Mouse (Mus musculus) liver, embryonic 12.5 days (tissue): Measurements from ENCODE around the gene Gde1. TPM values are rescaled to one million over a fixed set of nuclear protein-coding genes. Genes with fewer than 3 reads are reported as not detected.

Experiments used
- ATAC-seq: fragments of 200-750 bp; cut with Nextera tagmentation; 2 replicates; pipeline ENCODE4 v1.8.0; 2017; ENCODE audit warnings: moderate number of reproducible peaks, mild to moderate bottlenecking, moderate library complexity
- H3K27ac ChIP-seq: fragments of 300-500 bp; sonication (generic); 2 replicates; pipeline ENCODE4 v1.5.1; 2016; ENCODE audit warnings: mild to moderate bottlenecking
- H3K27me3 ChIP-seq: fragments of 300-500 bp; sonication (generic); replicated peaks from 2 replicates; pipeline ENCODE4 v1.6.1; 2016; ENCODE audit warnings: mild to moderate bottlenecking, moderate library complexity
- H3K36me3 ChIP-seq: fragments of 300-500 bp; sonication (generic); 2 replicates; pipeline ENCODE4 v1.6.1; 2016; ENCODE audit warnings: mild to moderate bottlenecking, moderate library complexity
- H3K4me1 ChIP-seq: fragments of 300-500 bp; sonication (generic); 2 replicates; pipeline ENCODE4 v1.6.1; 2016
- H3K4me2 ChIP-seq: fragments of 300-500 bp; sonication (generic); 2 replicates; pipeline ENCODE4 v1.6.1; 2016; ENCODE audit warnings: mild to moderate bottlenecking, moderate library complexity
- H3K4me3 ChIP-seq: fragments of 300-500 bp; sonication (generic); 2 replicates; pipeline ENCODE4 v1.5.1; 2016; ENCODE audit warnings: mild to moderate bottlenecking, moderate library complexity
- H3K9ac ChIP-seq: fragments of 300-500 bp; sonication (generic); 2 replicates; pipeline ENCODE4 v1.6.1; 2016; ENCODE audit warnings: mild to moderate bottlenecking, moderate library complexity
- H3K9me3 ChIP-seq: fragments of 300-500 bp; sonication (generic); replicated peaks from 2 replicates; pipeline ENCODE4 v1.6.1; 2016; ENCODE audit warnings: mild to moderate bottlenecking, moderate library complexity
- WGBS: fragments of 180-500 bp; shearing (Covaris S2); methylation state at CpG from one replicate; pipeline ENCODE4 v1.1.7; 2016; ENCODE audit not compliant: insufficient replicate concordance; 5-methylcytosine and 5-hydroxymethylcytosine counted together
- polyA plus RNA-seq: library from polyadenylated mRNA; unstranded; fragments of >200 nt; fragmentation: Nextera tagmentation; extraction: Ambion mirVana; gene quantifications from 2 replicates; pipeline ENCODE4 v1.2.1, GENCODE M21; 2016

Gde1 gene
- polyA plus RNA-seq, 1 experiment from 2014 or later, result 51.8 TPM

DNA sequence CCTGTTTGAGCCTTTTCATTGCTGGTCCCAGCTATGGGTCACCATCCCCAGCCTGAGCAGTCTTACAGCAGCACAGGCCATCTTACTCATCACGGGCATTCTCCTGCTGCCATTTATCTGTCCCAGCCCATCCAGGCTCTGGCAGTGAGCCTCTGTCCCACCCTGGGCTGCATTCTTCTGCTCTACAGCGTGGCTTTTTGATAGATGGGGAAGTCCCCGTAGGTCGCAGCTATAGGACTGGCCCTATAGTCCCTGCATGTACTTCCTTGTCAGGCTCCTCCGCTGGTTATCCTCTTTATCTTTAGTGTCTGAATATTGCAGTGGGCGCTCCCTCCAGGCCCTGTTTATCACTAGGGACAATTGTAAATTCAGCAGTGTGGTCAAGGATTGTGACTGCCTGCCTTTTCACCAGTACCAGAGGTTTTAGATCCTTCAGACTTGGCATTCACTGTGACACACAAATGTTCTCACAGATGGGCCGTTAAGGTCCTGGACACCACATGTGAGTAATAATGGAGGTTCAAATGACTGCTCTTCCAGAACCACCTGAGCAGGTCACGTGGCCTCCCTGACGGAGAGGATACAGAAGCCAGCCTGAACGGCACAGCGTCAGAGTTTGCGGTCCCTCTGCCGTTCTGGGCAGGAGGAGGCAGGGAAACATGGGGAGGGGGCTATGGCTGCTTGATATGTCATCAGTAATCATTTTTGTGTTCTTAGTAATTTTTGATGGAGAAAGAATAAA lies 23.4 kb upstream of the Gde1 start:
- Histone ChIP-seq H3K36me3 (peaks cover 89% of the 10 kb centered on the region), H3K4me2 (no peak overlapping the region), H3K9me3 (no peaks in the 10 kb centered on the region), H3K27me3 (no peaks in the 10 kb centered on the region), H3K9ac (no peak overlapping the region), H3K27ac (no peak overlapping the region), H3K4me3 (no peak overlapping the region), H3K4me1 (no peaks in the 10 kb centered on the region)
- ATAC-seq, result no peak
- WGBS, result 76% methylated on average over 13 of the region's 13 CpGs

DNA sequence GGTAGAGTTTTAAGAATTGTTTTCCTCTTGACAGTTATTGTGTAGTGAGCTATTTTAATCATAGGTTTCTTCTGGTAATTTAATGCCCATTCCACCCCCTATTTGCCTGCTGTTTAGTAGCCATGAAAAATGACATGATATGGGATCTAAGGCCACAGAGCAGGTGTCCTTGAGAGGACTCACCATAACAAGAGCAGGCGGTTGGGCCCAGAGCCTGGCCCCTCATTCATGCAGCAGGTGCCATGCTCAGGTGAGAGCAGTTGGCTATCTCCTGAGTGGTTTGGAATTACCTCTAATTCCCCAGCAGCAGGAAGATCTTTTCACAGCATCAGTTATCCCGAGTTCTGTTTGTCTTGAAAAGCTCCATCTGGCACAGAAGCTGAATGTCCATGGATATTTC lies 19.9 kb upstream of the Gde1 start:
- no peak for ATAC-seq
- H3K4me1 ChIP-seq, result no peaks in the 10 kb centered on the region
- H3K9me3 ChIP-seq, result no peaks in the 10 kb centered on the region
- WGBS, result 79% methylated on average over 2 of the region's 2 CpGs
- H3K4me3 ChIP-seq, result no peak overlapping the region
- no peaks in the 10 kb centered on the region for H3K27me3 ChIP-seq
- H3K27ac ChIP-seq, result no peak overlapping the region
- no peak overlapping the region for H3K4me2 ChIP-seq
- peaks cover 84% of the 10 kb centered on the region for H3K36me3 ChIP-seq
- H3K9ac ChIP-seq, result no peak overlapping the region

DNA sequence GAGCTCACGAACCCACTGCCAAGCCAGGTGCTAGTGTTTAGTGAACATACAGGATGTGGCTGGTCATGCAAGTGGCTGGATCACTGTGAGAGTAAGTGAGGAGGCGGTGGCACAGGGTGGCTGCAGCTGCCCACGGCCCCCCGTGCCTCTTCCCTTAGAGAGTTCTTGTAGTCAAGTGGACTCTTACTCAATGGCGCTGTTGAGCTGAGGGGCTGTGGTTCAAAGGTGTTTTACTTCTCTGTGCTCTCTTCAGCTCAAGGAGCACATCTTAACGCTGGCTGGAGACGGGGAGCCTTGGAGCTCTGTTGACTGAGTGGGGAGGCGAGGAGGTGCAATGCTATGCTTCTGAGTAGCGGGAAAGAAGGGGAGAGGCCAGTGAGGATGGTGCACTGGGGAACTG lies 18.3 kb upstream of the Gde1 start:
- 84% methylated on average over 9 of the region's 9 CpGs for WGBS
- no peak overlapping the region for H3K4me2 ChIP-seq
- no peak for ATAC-seq
- H3K27me3 ChIP-seq, result no peaks in the 10 kb centered on the region
- H3K4me1 ChIP-seq, result no peaks in the 10 kb centered on the region
- no peak overlapping the region for H3K9ac ChIP-seq
- H3K9me3 ChIP-seq, result no peaks in the 10 kb centered on the region
- H3K4me3 ChIP-seq, result no peak overlapping the region
- H3K27ac ChIP-seq, result no peak overlapping the region
- H3K36me3 ChIP-seq, result peaks cover 82% of the 10 kb centered on the region

DNA sequence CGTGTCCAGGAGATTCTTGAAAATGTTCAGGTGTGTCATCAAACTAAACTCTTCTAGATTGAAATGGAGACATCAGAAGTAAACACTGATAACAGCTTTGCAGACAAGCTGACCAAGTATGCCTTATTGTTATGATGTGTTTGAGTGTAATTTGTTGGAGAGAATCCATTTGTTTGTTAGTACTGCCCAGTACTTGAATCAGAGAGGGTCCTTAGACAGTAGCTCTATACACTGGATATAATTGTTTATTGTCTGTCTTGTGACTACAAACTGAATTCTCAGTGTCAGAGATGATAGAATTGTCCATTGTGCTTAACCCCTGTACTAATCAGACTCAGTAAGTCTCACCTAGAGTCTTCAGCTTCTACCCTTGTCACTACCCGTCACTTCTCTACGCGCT lies 12.5 kb upstream of the Gde1 start:
- H3K4me3 ChIP-seq, result no peak overlapping the region
- H3K36me3 ChIP-seq, result peaks cover 61% of the 10 kb centered on the region
- H3K9me3 ChIP-seq, result no peaks in the 10 kb centered on the region
- H3K27me3 ChIP-seq, result no peaks in the 10 kb centered on the region
- no peak overlapping the region for H3K4me2 ChIP-seq
- H3K4me1 ChIP-seq, result peaks cover 9% of the 10 kb centered on the region
- no peak for ATAC-seq
- no peak overlapping the region for H3K9ac ChIP-seq
- 91% methylated on average over 4 of the region's 4 CpGs for WGBS
- H3K27ac ChIP-seq, result no peak overlapping the region

DNA sequence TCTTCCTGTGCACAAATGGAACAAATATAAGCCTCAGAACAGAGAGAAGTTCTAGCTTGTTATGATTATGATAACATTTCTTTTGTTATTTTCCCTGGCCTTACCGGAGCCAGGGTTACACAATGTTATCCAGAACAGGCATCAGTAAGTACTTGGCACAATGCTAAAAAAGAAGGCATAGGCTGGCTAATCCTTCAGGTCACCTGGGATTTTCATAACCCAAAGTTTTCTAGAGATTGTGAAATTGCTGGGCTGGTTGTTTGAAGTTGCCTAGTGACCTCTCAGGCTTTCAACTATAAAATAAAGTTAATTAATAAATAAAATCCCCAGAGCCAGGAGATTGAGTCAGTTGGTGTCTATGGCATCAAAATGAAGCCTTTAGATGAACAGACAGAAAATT lies 9.3 kb upstream of the Gde1 start:
- WGBS, result 88% methylated on average over 1 of the region's 1 CpGs
- Histone ChIP-seq H3K36me3 (peaks cover 37% of the 10 kb centered on the region), H3K27ac (no peak overlapping the region), H3K4me1 (peaks cover 19% of the 10 kb centered on the region), H3K4me2 (no peak overlapping the region), H3K9me3 (no peaks in the 10 kb centered on the region), H3K27me3 (0 out of 2 replicates have a peak, but pooled peaks cover 1% of the 10 kb centered on the region), H3K4me3 (no peak overlapping the region), H3K9ac (no peak overlapping the region)
- no peak for ATAC-seq

DNA sequence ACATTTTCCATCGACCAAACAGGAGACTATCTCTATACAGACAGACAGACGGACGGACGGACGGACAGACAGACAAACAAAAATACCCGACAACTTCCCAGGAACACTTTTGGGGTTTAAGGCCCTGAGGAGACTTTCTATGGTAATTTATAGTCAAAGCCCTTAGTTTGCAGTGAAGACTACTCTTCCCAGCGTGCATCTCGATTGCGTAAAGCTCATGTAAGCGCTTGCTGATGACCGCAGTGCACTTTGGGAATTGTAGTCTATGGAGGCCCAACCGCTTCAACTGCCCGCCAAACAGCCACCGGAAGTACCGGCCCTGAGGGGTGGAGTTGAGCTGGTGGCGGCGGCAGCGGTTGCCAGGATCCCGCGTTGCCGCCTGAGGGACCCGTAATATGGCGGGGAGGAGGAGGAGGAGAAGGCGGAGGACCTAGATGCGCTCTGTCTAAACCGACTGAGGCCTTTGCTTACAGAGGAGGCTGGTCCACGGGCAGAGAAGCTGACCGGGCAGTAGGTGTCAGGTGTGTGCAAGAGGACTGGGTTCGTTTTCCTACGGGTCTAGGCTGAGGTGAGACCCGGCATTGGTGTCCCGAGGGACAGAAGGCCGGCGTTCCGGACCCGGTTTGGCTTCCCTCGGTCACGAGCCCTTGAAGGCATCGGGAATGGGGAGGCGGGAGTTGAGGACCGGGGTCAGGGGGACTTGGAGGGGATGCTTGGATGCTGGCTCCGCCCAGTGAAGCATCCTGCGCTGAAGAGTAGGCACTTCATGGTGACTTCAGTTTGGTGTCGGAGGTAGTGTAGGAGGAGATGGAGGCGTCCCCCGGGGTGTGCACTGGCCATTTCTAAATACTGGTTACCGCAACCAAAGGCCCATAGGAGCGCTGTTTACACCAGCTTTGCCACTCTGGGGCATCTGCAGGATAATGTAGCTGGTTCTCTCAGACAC lies 6.9 kb upstream of the Gde1 start, which contains the start of gene Ccp110:
Gene Ccp110 (plus strand): TSS at position 325 of the 946 bp plus-strand sequence.
- 0 out of 2 replicates have a peak, but pooled peaks cover 3% of the 10 kb centered on the region for H3K27me3 ChIP-seq
- H3K36me3 ChIP-seq, result peaks cover 18% of the 10 kb centered on the region
- H3K9ac ChIP-seq, result peak within 1 kb of the TSS; percentile 76
- H3K4me2 ChIP-seq, result peak within 1 kb of the TSS; percentile 79
- no peaks in the 10 kb centered on the region for H3K9me3 ChIP-seq
- WGBS, result 1% methylated on average over 48 of the region's 48 CpGs
- H3K4me3 ChIP-seq, result peak within 1 kb of the TSS; percentile 87
- ATAC-seq, result peak; percentile 98
- peaks cover 19% of the 10 kb centered on the region for H3K4me1 ChIP-seq
- H3K27ac ChIP-seq, result peak within 1 kb of the TSS; percentile 69

DNA sequence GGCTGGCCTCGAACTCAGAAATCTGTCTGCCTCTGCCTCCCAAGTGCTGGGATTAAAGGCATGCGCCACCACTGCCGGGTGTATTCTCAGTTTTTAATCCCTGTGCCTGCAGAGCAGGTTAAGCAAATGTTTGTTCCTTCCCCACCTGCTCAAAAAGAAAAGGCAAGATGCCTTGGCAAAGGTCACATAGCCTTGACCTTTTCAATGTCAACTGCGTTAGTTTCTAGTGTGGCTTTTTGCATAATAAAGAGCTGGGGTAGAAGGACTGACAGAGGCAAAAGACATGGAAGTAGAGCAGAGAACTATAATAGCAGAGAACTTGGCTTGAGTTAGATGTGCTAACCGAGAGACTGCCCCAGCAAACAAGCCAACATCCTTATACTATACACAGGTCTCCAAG lies 5.2 kb upstream of the Gde1 start:
- Histone ChIP-seq H3K4me2 (no peak overlapping the region), H3K36me3 (peaks cover 11% of the 10 kb centered on the region), H3K27me3 (0 out of 2 replicates have a peak, but pooled peaks cover 3% of the 10 kb centered on the region), H3K9ac (no peak overlapping the region), H3K4me1 (peaks cover 26% of the 10 kb centered on the region), H3K9me3 (no peaks in the 10 kb centered on the region), H3K4me3 (no peak overlapping the region), H3K27ac (no peak overlapping the region)
- ATAC-seq, result no peak
- WGBS, result 71% methylated on average over 5 of the region's 5 CpGs

DNA sequence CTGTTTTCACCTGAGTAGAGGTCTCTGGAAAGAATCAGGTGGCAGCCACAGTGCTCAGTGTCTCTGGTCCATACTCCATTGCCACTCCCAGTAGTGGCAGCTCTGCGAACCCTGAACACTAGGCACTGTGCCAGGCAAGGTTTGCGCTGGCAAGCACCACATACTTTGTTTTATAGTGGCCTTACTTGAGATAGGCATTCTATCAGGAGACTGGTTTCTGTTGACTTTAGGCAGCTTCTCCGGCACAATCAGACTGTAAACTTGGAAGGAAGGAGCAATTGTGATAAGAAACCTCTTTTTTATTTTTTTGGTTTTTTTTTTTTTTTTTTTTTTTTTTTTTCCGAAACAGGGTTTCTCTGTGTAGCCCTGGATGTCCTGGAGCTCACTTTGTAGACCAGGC lies 2.4 kb upstream of the Gde1 start:
- peaks cover 41% of the 10 kb centered on the region for H3K4me1 ChIP-seq
- no peak overlapping the region for H3K4me3 ChIP-seq
- H3K9ac ChIP-seq, result no peak overlapping the region
- 0 out of 2 replicates have a peak, but pooled peaks cover 3% of the 10 kb centered on the region for H3K27me3 ChIP-seq
- 75% methylated on average over 4 of the region's 4 CpGs for whole genome bisulfite sequencing
- no peaks in the 10 kb centered on the region for H3K9me3 ChIP-seq
- ATAC-seq, result no peak
- H3K4me2 ChIP-seq, result no peak overlapping the region
- H3K27ac ChIP-seq, result no peak overlapping the region
- H3K36me3 ChIP-seq, result peaks cover 5% of the 10 kb centered on the region

DNA sequence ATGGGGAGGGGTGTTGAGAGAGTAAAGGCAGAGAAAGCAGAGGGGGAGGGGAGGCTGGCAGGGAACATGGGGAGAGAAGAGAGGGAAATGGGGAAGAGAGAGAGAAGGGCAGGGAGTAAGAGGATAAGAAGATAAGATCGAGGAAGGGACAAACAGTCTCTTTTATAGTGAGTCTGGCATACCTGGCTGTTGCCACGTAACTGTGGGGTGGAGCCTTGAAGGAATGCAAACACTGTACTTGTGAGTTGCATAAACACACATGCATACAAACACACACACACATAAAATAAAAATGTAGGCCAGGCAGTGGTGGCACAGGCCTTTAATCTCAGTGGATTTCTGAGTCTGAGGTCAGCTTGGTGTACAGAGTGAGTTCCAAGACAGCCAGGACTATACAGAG lies 1.6 kb upstream of the Gde1 start:
- H3K27me3 ChIP-seq, result 0 out of 2 replicates have a peak, but pooled peaks cover 3% of the 10 kb centered on the region
- no peak overlapping the region for H3K27ac ChIP-seq
- peaks cover 39% of the 10 kb centered on the region for H3K4me1 ChIP-seq
- H3K36me3 ChIP-seq, result peaks cover 11% of the 10 kb centered on the region
- no peak overlapping the region for H3K9ac ChIP-seq
- H3K9me3 ChIP-seq, result no peaks in the 10 kb centered on the region
- WGBS, result 54% methylated on average over 2 of the region's 2 CpGs
- H3K4me2 ChIP-seq, result no peak overlapping the region
- ATAC-seq, result no peak
- H3K4me3 ChIP-seq, result no peak overlapping the region

DNA sequence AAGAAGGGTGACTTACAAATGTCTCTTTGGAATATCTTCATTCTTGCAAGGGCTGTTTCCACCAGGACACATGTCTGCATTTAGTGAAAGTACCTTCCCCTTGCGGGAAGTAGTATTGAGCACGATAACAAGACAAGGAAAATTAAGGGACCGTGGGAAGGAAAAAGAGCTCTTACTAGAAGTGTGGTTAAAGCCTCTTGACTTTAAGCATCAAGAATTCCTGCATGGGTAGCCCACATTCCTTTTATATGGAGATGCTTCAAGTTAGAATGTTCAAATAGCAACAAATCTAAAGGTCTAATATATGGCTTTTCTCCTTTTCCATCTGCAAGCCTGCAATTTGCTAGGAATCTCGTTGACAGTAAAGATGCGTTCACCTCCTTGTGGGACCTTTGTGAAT lies 910 bp upstream of the Gde1 start:
- H3K27me3 ChIP-seq, result 0 out of 2 replicates have a peak, but pooled peaks cover 3% of the 10 kb centered on the region
- ATAC-seq, result no peak
- no peak overlapping the region for H3K4me3 ChIP-seq
- no peak overlapping the region for H3K9ac ChIP-seq
- no peak overlapping the region for H3K4me2 ChIP-seq
- no peak overlapping the region for H3K27ac ChIP-seq
- peaks cover 17% of the 10 kb centered on the region for H3K36me3 ChIP-seq
- peaks cover 36% of the 10 kb centered on the region for H3K4me1 ChIP-seq
- WGBS, result 85% methylated on average over 5 of the region's 5 CpGs
- no peaks in the 10 kb centered on the region for H3K9me3 ChIP-seq

DNA sequence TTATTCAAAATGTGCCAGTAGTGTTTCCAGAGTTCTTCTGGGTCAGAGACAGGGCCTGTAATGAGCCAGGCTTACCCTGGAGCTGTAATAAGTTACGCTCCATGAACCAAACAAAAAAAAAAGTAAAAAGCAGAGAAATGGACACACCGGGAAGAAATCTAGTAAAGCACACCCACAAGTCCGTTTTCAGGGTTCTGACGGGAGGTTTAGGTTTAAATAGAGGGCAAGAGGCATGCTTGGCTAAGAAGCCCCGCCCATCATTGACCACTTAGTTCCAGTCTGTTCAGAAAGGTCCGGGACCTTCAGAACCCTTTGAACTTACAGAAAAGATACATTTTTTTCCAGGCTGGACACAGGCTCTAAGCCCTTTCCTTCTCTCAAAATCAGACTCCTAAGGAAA lies 473 bp upstream of the Gde1 start:
- 49% methylated on average over 6 of the region's 6 CpGs for WGBS

More for the DNA sequence above, 473 bp upstream of the Gde1 start:
- peak overlapping the region; percentile 93 for H3K4me3 ChIP-seq
- H3K9me3 ChIP-seq, result no peaks in the 10 kb centered on the region
- H3K9ac ChIP-seq, result peak overlapping the region; percentile 92
- no peak for ATAC-seq
- H3K27ac ChIP-seq, result peak overlapping the region; percentile 93
- peak overlapping the region; percentile 89 for H3K4me2 ChIP-seq
- H3K4me1 ChIP-seq, result peaks cover 36% of the 10 kb centered on the region
- peaks cover 20% of the 10 kb centered on the region for H3K36me3 ChIP-seq
- 0 out of 2 replicates have a peak, but pooled peaks cover 3% of the 10 kb centered on the region for H3K27me3 ChIP-seq
